Mouse (Mus musculus): Measurements from ENCODE around the gene Npl. TPM values are rescaled to one million over a fixed set of nuclear protein-coding genes. Genes with fewer than 3 reads are reported as not detected.

The Npl gene
- polyA plus RNA-seq, 1 experiment from 2014 or later, result 13.4 TPM

- Histone ChIP-seq H3K4me1 (ENCODE audit: control insufficient read depth, insufficient read depth, low read length) (no peaks in the 10 kb centered on the region), H3K9me3 (ENCODE audit: control insufficient read depth, low read length) (no peaks in the 10 kb centered on the region), H3K36me3 (ENCODE audit: control insufficient read depth, insufficient read depth, low read length) (peaks cover 92% of the 10 kb centered on the region), H3K27me3 (ENCODE audit: control insufficient read depth, insufficient read depth, low read length) (no peaks in the 10 kb centered on the region), H3K27ac (replicated peaks; ENCODE audit: low read depth, low read length) (no peak overlapping the region), H3K4me3 (replicated peaks; ENCODE audit: low read depth, low read length) (no peak overlapping the region), H3K4me2 (ENCODE audit: low read length) (no peak overlapping the region), H3K9ac (replicated peaks; ENCODE audit: low read length) (no peak overlapping the region)
- DNase-seq, result no peak
- 88% methylated on average over 1 of the region's 1 CpGs for WGBS
- no peak for ATAC-seq (ENCODE audit: low FRiP score, low TSS enrichment)
These were observed 88.0 kb downstream of the Npl start for GRCm38 (mm10) chr1:153461796-153462195.

GRCm38 (mm10) chr1:153456137-153456536 lies 93.7 kb downstream of the Npl start:
- no peak overlapping the region for H3K4me3 ChIP-seq (replicated peaks; ENCODE audit: low read depth, low read length)
- no peaks in the 10 kb centered on the region for H3K9me3 ChIP-seq (ENCODE audit: control insufficient read depth, low read length)
- H3K27me3 ChIP-seq (ENCODE audit: control insufficient read depth, insufficient read depth, low read length), result no peaks in the 10 kb centered on the region
- H3K4me2 ChIP-seq (ENCODE audit: low read length), result no peak overlapping the region
- no peaks in the 10 kb centered on the region for H3K4me1 ChIP-seq (ENCODE audit: control insufficient read depth, insufficient read depth, low read length)
- no peak overlapping the region for H3K9ac ChIP-seq (replicated peaks; ENCODE audit: low read length)
- ATAC-seq (ENCODE audit: low FRiP score, low TSS enrichment), result peak; percentile 34; the same call in 1 of the 2 replicates
- H3K36me3 ChIP-seq (ENCODE audit: control insufficient read depth, insufficient read depth, low read length), result peaks cover 79% of the 10 kb centered on the region
- 0 out of 2 replicates have a peak overlapping the region, but pooled peaks have one; percentile 13 for H3K27ac ChIP-seq (replicated peaks; ENCODE audit: low read depth, low read length)
- no peak for DNase-seq
- WGBS, result 90% methylated on average over 5 of the region's 5 CpGs

- no peaks in the 10 kb centered on the region for H3K9me3 ChIP-seq (ENCODE audit: control insufficient read depth, low read length)
- no peak for ATAC-seq (ENCODE audit: low FRiP score, low TSS enrichment)
- no peaks in the 10 kb centered on the region for H3K27me3 ChIP-seq (ENCODE audit: control insufficient read depth, insufficient read depth, low read length)
- DNase-seq, result no peak
- no peak overlapping the region for H3K27ac ChIP-seq (replicated peaks; ENCODE audit: low read depth, low read length)
- no peak overlapping the region for H3K9ac ChIP-seq (replicated peaks; ENCODE audit: low read length)
- WGBS, result 89% methylated on average over 3 of the region's 3 CpGs
- peaks cover 54% of the 10 kb centered on the region for H3K36me3 ChIP-seq (ENCODE audit: control insufficient read depth, insufficient read depth, low read length)
- no peaks in the 10 kb centered on the region for H3K4me1 ChIP-seq (ENCODE audit: control insufficient read depth, insufficient read depth, low read length)
- H3K4me3 ChIP-seq (replicated peaks; ENCODE audit: low read depth, low read length), result no peak overlapping the region
- no peak overlapping the region for H3K4me2 ChIP-seq (ENCODE audit: low read length)
These were observed 96.7 kb downstream of the Npl start for GRCm38 (mm10) chr1:153453146-153453642.

Other genes starting within 250 kb of the Npl start
- 12.4 and 23.8 TPM in 2 replicates for gene Lamc1, start 217.3 kb downstream of the Npl start, polyA plus RNA-seq (2014; fragmentation: Nextera tagmentation; extraction: Ambion mirVana)
- gene Shcbp1l, start 124.9 kb downstream of the Npl start, polyA plus RNA-seq (2014; fragmentation: Nextera tagmentation; extraction: Ambion mirVana), result 0.26 and 0.47 TPM in 2 replicates
- gene Dhx9, start 62.4 kb downstream of the Npl start, polyA plus RNA-seq (2014; fragmentation: Nextera tagmentation; extraction: Ambion mirVana), result 36.8 and 43.2 TPM in 2 replicates
- gene Rgs8, start 103.0 kb upstream of the Npl start, polyA plus RNA-seq (2014; fragmentation: Nextera tagmentation; extraction: Ambion mirVana), result 30.4 and 31.6 TPM in 2 replicates
- gene Rgs16, start 190.3 kb upstream of the Npl start, polyA plus RNA-seq (2014; fragmentation: Nextera tagmentation; extraction: Ambion mirVana), result 8.1 and 12.0 TPM in 2 replicates
- 37.8 and 55.6 TPM in 2 replicates for gene Rnasel, start 199.4 kb upstream of the Npl start, polyA plus RNA-seq (2014; fragmentation: Nextera tagmentation; extraction: Ambion mirVana)

All from midbrain, embryonic 14.5 days (tissue).